9 mouse cellular contexts compared by ENCODE assay signal in the genomic region with DNA sequence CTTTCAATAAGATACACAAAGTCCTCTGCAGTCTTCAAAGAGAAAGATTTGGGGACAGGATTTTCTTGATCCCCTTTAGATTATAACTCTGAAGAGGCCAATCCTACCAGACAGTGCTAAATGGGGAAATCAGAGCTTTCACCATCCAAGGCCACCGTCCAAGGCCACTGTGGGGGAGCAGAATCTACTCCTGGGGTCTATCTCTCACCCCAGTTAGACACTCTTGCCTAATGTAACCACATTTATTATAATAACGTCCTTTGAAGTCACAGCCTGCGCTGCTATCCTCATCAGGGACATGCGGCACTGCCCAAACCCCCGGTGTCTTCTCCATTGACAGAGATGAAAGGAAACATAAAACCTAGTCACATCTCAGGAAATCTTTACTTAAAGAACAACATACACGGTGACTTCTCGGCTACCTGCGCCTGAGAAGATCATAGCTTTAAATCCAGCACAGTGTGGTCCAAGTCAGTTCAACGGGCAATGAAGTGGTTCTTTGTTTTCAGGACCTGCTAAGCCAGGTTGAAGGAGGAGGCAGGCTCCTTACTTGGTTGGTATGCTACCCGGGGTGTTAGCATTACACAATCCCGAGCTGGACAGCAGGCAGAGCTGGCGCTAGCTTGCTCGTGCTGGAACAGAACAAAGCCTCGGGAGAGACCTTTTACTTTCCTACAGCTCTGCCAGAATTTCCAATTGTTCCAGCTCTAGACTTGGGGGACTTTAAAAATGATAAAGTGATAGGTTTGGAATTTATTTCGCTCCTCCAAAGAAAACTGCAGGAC. TPM values are rescaled to one million over a fixed set of nuclear protein-coding genes. Genes with fewer than 3 reads are reported as not detected.
DNase-seq lines count a peak whose midpoint lies in the region; ATAC-seq and TF ChIP-seq lines count a peak whose summit lies in the region.
"Had no signal": no experiment of that assay in that cellular context is flagged by ENCODE, and none has a peak within 500 bp of the region (broad histone marks: within the 10 kb centered on the region; RNA-seq: fewer than 3 reads in every experiment).

No protein-coding gene starts in this region.

- no peaks in the 10 kb centered on the region for H3K36me3 ChIP-seq in intestine, postnatal 0 days (ENCODE audit: control insufficient read depth, insufficient read depth)
- H3K36me3 ChIP-seq in intestine, embryonic 16.5 days (ENCODE audit: control insufficient read depth, insufficient read depth, low read length): no peaks in the 10 kb centered on the region
- H3K36me3 ChIP-seq in stomach, embryonic 15.5 days: no peaks in the 10 kb centered on the region
- H3K36me3 ChIP-seq: G1E had no signal

- WGBS in intestine, postnatal 0 days: 63% methylated on average over 15 of the region's 15 CpGs
- 71% methylated on average over 15 of the region's 15 CpGs for WGBS in intestine, embryonic 16.5 days
- 66% methylated on average over 15 of the region's 15 CpGs for WGBS in stomach, embryonic 15.5 days

- ATAC-seq in intestine, postnatal 0 days: no peak
- ATAC-seq in intestine, embryonic 16.5 days: no peak
- ATAC-seq in granulocyte monocyte progenitor cell, adult 5-6 weeks (replicated peaks; ENCODE audit: poor library complexity, severe bottlenecking): peak; percentile 79
- ATAC-seq in stomach, embryonic 15.5 days (ENCODE audit: insufficient read depth, low FRiP score, low read depth): peak; percentile 56; the same call in 1 of the 2 replicates

- TF ChIP-seq CTCF in intestine, postnatal 0 days (IDR thresholded peaks at IDR 0.05; ENCODE audit: low read depth): no peak

- 0 out of 2 replicates have a peak, but pooled peaks cover 8% of the 10 kb centered on the region for H3K4me1 ChIP-seq in intestine, postnatal 0 days (replicated peaks; ENCODE audit: control insufficient read depth, insufficient read depth, low read length)
- no peaks in the 10 kb centered on the region; the same call in 1 of the 2 replicates for H3K4me1 ChIP-seq in intestine, embryonic 16.5 days (ENCODE audit: control insufficient read depth, insufficient read depth, low read length)
- peaks cover 8% of the 10 kb centered on the region; the same call in 1 of the 2 replicates for H3K4me1 ChIP-seq in stomach, embryonic 15.5 days

- no peak overlapping the region for H3K9ac ChIP-seq in intestine, postnatal 0 days (ENCODE audit: low read depth, low read length)
- no peak overlapping the region for H3K9ac ChIP-seq in intestine, embryonic 16.5 days (ENCODE audit: low read depth, low read length)
- no peak overlapping the region for H3K9ac ChIP-seq in stomach, embryonic 15.5 days

- DNase-seq in adrenal gland, postnatal 10 days: peak; percentile 68
- DNase-seq in layer of hippocampus, postnatal 10 days (ENCODE audit: low spot score in 2 of 2): peak; percentile 36 to 41
- no peak for DNase-seq in urinary bladder, adult 2 months (ENCODE audit: low spot score)
- DNase-seq in c-Kit-positive CD71-positive TER-119-positive erythroid progenitor cells, embryonic 14.5 days (ENCODE audit: low spot score): no peak

- H3K27ac ChIP-seq in intestine, postnatal 0 days (ENCODE audit: low read depth, low read length): 0 out of 2 replicates have a peak overlapping the region, but pooled peaks have one; percentile 22
- H3K27ac ChIP-seq in intestine, embryonic 16.5 days (ENCODE audit: low read length): no peak overlapping the region
- H3K27ac ChIP-seq in stomach, embryonic 15.5 days: no peak overlapping the region

- no peaks in the 10 kb centered on the region for H3K27me3 ChIP-seq in intestine, postnatal 0 days (replicated peaks; ENCODE audit: control insufficient read depth, insufficient read depth, low read length)
- H3K27me3 ChIP-seq in intestine, embryonic 16.5 days (replicated peaks; ENCODE audit: control insufficient read depth, insufficient read depth, low read length): no peaks in the 10 kb centered on the region
- H3K27me3 ChIP-seq in stomach, embryonic 15.5 days (replicated peaks): no peaks in the 10 kb centered on the region

- H3K4me2 ChIP-seq in intestine, postnatal 0 days (replicated peaks; ENCODE audit: low read depth): no peak overlapping the region
- no peak overlapping the region for H3K4me2 ChIP-seq in intestine, embryonic 16.5 days (ENCODE audit: low read depth, low read length)
- H3K4me2 ChIP-seq in stomach, embryonic 15.5 days: no peak overlapping the region

- H3K4me3 ChIP-seq in intestine, postnatal 0 days (ENCODE audit: low read depth, low read length): no peak overlapping the region
- H3K4me3 ChIP-seq in intestine, embryonic 16.5 days (ENCODE audit: low read length): no peak overlapping the region
- H3K4me3 ChIP-seq in stomach, embryonic 15.5 days (replicated peaks): no peak overlapping the region

- no peaks in the 10 kb centered on the region for H3K9me3 ChIP-seq in intestine, postnatal 0 days (ENCODE audit: control insufficient read depth)
- no peaks in the 10 kb centered on the region for H3K9me3 ChIP-seq in intestine, embryonic 16.5 days (ENCODE audit: control insufficient read depth, low read length)
- H3K9me3 ChIP-seq in stomach, embryonic 15.5 days: no peaks in the 10 kb centered on the region
- H3K9me3 ChIP-seq: G1E had no signal

RNA-seq across cellular contexts. Expression of a gene that starts 23.8 kb away (rescaled TPM):
- polyA plus RNA-seq in intestine, postnatal 0 days (2015; fragmentation: Nextera tagmentation; extraction: Ambion mirVana): 110 and 112 TPM in 2 replicates
- polyA plus RNA-seq in intestine, embryonic 16.5 days (2015; fragmentation: Nextera tagmentation; extraction: Ambion mirVana): 45.6 and 48.7 TPM in 2 replicates
- total RNA-seq in adrenal gland, postnatal 10 days (2021): 10 to 100 TPM; 49.5 to 83.7 TPM
- total RNA-seq in granulocyte monocyte progenitor cell, adult 5-6 weeks (2014; fragmentation: Nextera tagmentation): 25.1 and 25.4 TPM in 2 replicates
- total RNA-seq in granulocyte monocyte progenitor cell, adult 5-6 weeks (2017): 33.5 and 40.1 TPM in 2 replicates
- total RNA-seq in layer of hippocampus, postnatal 10 days (2021): 10 to 100 TPM; 60.0 to 60.2 TPM
- 41.1 and 42.9 TPM in 2 replicates for polyA plus RNA-seq in stomach, embryonic 15.5 days (2015; fragmentation: Nextera tagmentation; extraction: Ambion mirVana)
- polyA plus RNA-seq in urinary bladder, adult 2 months (2012; rRNA removed): 22.7 and 23.3 TPM in 2 replicates

Comparison
In these comparisons a context has a peak if more than half of its experiments do, and no peak if none do; other contexts are left out.
1. ATAC-seq: peak in granulocyte monocyte progenitor cell, adult 5-6 weeks (single experiment) and stomach, embryonic 15.5 days (single experiment); none in intestine, postnatal 0 days (single experiment) and intestine, embryonic 16.5 days (single experiment).
2. DNase-seq: peak in adrenal gland, postnatal 10 days (single experiment) and layer of hippocampus, postnatal 10 days (2 of 2); none in urinary bladder, adult 2 months (single experiment) and c-Kit-positive CD71-positive TER-119-positive erythroid progenitor cells, embryonic 14.5 days (single experiment).